Mouse (Mus musculus) heart, embryonic 14.5 days (tissue): ENCODE results near the gene Ecm2. TPM values are rescaled to one million over a fixed set of nuclear protein-coding genes. Genes with fewer than 3 reads are reported as not detected.

ENCODE experiments used
- ATAC-seq: fragments of 200-750 bp; cut with Nextera tagmentation; 2 replicates; pipeline ENCODE4 v1.8.0; 2017; ENCODE audit warnings: low read depth, moderate TSS enrichment; ENCODE audit not compliant: insufficient number of reproducible peaks, insufficient read depth, low FRiP score
- H3K27ac ChIP-seq, 2 experiments: fragments of 200-500 bp in 1 of 2; fragments of 300-500 bp in 1 of 2; sonication (generic) in 1 of 2; replicated peaks in 1 of 2; 2 replicates each; pipeline ENCODE4 v1.5.1; 2012 to 2014; ENCODE audit warnings: low read depth in 2 of 2, low read length in 2 of 2, control low read depth in 1 of 2, mild to moderate bottlenecking in 1 of 2, mixed read lengths in 1 of 2; ENCODE audit not compliant: control insufficient read depth in 1 of 2, insufficient read depth in 1 of 2
- H3K27me3 ChIP-seq: fragments of 300-500 bp; sonication (generic); 2 replicates; pipeline ENCODE4 v1.6.1; 2014; ENCODE audit warnings: mild to moderate bottlenecking, low read length, control low read depth; ENCODE audit not compliant: control insufficient read depth, insufficient read depth
- H3K36me3 ChIP-seq: fragments of 300-500 bp; sonication (generic); 2 replicates; pipeline ENCODE4 v1.6.1; 2014; ENCODE audit warnings: mild to moderate bottlenecking, control low read depth, low read length, mixed read lengths; ENCODE audit not compliant: control insufficient read depth, insufficient read depth
- H3K4me1 ChIP-seq, 2 experiments: fragments of 200-500 bp in 1 of 2; fragments of 300-500 bp in 1 of 2; sonication (generic) in 1 of 2; 2 replicates each; pipeline ENCODE4 v1.6.1; 2012 to 2014; ENCODE audit warnings: low read length in 2 of 2, control low read depth in 1 of 2, mixed read lengths in 1 of 2; ENCODE audit not compliant: control insufficient read depth in 2 of 2, insufficient read depth in 2 of 2
- H3K4me2 ChIP-seq: fragments of 300-500 bp; sonication (generic); 2 replicates; pipeline ENCODE4 v1.6.1; 2014; ENCODE audit warnings: mild to moderate bottlenecking, low read length
- H3K4me3 ChIP-seq, 2 experiments: fragments of 200-500 bp in 1 of 2; fragments of 300-500 bp in 1 of 2; sonication (generic) in 1 of 2; 2 replicates each; pipeline ENCODE4 v1.5.1; 2012 to 2014; ENCODE audit warnings: low read length in 2 of 2, mild to moderate bottlenecking in 2 of 2, control low read depth in 1 of 2, low read depth in 1 of 2, moderate library complexity in 1 of 2; ENCODE audit not compliant: control insufficient read depth in 1 of 2, insufficient read depth in 1 of 2
- H3K9ac ChIP-seq: fragments of 300-500 bp; sonication (generic); 2 replicates; pipeline ENCODE4 v1.6.1; 2014; ENCODE audit warnings: mild to moderate bottlenecking, low read length
- H3K9me3 ChIP-seq: fragments of 300-500 bp; sonication (generic); 2 replicates; pipeline ENCODE4 v1.6.1; 2016; ENCODE audit warnings: low read length, control low read depth; ENCODE audit not compliant: control insufficient read depth
- WGBS: fragments of 180-500 bp; shearing (Covaris S2); extraction: QIAGEN DNeasy Blood & Tissue Kit; methylation state at CpG from one replicate; pipeline ENCODE4 v1.1.7; 2014; 5-methylcytosine and 5-hydroxymethylcytosine counted together
- polyA plus RNA-seq: library from polyadenylated mRNA; unstranded; fragments of >200 nt; fragmentation: Nextera tagmentation; extraction: Ambion mirVana; gene quantifications from 2 replicates; pipeline ENCODE4 v1.2.1, GENCODE M21; 2014

Gene Ecm2
- polyA plus RNA-seq, 1 experiment from 2014 or later = 3.7 TPM

- no peaks in the 10 kb centered on the region for H3K4me1 ChIP-seq
- H3K4me3 ChIP-seq = no peak overlapping the region
- H3K9me3 ChIP-seq = no peaks in the 10 kb centered on the region
- no peak overlapping the region for H3K27ac ChIP-seq
- no peak for ATAC-seq
- H3K9ac ChIP-seq = no peak overlapping the region
- no peaks in the 10 kb centered on the region for H3K36me3 ChIP-seq
- no peak overlapping the region for H3K4me2 ChIP-seq
- 85% methylated on average over 1 of the region's 1 CpGs for WGBS
- no peaks in the 10 kb centered on the region for H3K27me3 ChIP-seq
These were observed 59.7 kb downstream of the Ecm2 start for GRCm38 (mm10) chr13:49564347-49564746.

- no peak overlapping the region for H3K9ac ChIP-seq
These were observed 65.8 kb downstream of the Ecm2 start for GRCm38 (mm10) chr13:49570371-49570770.

GRCm38 (mm10) chr13:49571418-49571817 is 66.8 kb downstream of the Ecm2 start:
- no peaks in the 10 kb centered on the region for H3K9me3 ChIP-seq
- H3K4me3 ChIP-seq = no peak overlapping the region
- H3K27me3 ChIP-seq = no peaks in the 10 kb centered on the region
- 72% methylated on average over 2 of the region's 2 CpGs for WGBS
- H3K27ac ChIP-seq = no peak overlapping the region
- H3K9ac ChIP-seq = no peak overlapping the region
- H3K4me1 ChIP-seq = no peaks in the 10 kb centered on the region
- H3K36me3 ChIP-seq = no peaks in the 10 kb centered on the region
- ATAC-seq = no peak
- H3K4me2 ChIP-seq = no peak overlapping the region

More at GRCm38 (mm10) chr13:49570371-49570770, 65.8 kb downstream of the Ecm2 start:
- Histone ChIP-seq H3K9me3 (no peaks in the 10 kb centered on the region), H3K27me3 (no peaks in the 10 kb centered on the region), H3K27ac (no peak overlapping the region), H3K4me3 (no peak overlapping the region), H3K36me3 (no peaks in the 10 kb centered on the region), H3K4me1 (no peaks in the 10 kb centered on the region), H3K4me2 (no peak overlapping the region)
- ATAC-seq = no peak
- 68% methylated on average over 3 of the region's 3 CpGs for WGBS

- Histone ChIP-seq H3K4me2 (no peak within 1 kb of the TSS), H3K27me3 (no peaks in the 10 kb centered on the region), H3K9me3 (no peaks in the 10 kb centered on the region), H3K27ac (peak within 1 kb of the TSS; percentile 37 to 80; a peak in 3 of 4 replicates), H3K9ac (no peak within 1 kb of the TSS), H3K4me3 (no peak within 1 kb of the TSS), H3K36me3 (no peaks in the 10 kb centered on the region), H3K4me1 (peaks cover 0 to 3% of the 10 kb centered on the region in 2 experiments; a peak in 1 of 4 replicates)
- 59% methylated on average over 8 of the region's 8 CpGs for WGBS
- no peak for ATAC-seq
These were observed 77.2 kb downstream of the Ecm2 start, which contains the start of gene Omd for GRCm38 (mm10) chr13:49581541-49582530. Gene Omd, plus strand, starts transcription at chr13:49582462.

Other genes starting within 250 kb of the Ecm2 start
- 0.09 TPM in 2 replicates for gene Fgd3, start 184.5 kb upstream of the Ecm2 start, polyA plus RNA-seq
- 47.3 and 48.3 TPM in 2 replicates for gene Bicd2, start 163.2 kb upstream of the Ecm2 start, polyA plus RNA-seq
- 10.8 and 11.2 TPM in 2 replicates for gene Ippk, start 83.6 kb upstream of the Ecm2 start, polyA plus RNA-seq
- gene Tes3-ps, start 11.5 kb upstream of the Ecm2 start, polyA plus RNA-seq = 0.54 and 0.73 TPM in 2 replicates
- 17.9 and 19.9 TPM in 2 replicates for gene Aspn, start 39.6 kb downstream of the Ecm2 start, polyA plus RNA-seq
- 0.19 and 0.45 TPM in 2 replicates for gene Omd, start 77.7 kb downstream of the Ecm2 start, polyA plus RNA-seq
- 30.3 and 39.4 TPM in 2 replicates for gene Ogn, start 103.2 kb downstream of the Ecm2 start, polyA plus RNA-seq
- 27.5 and 27.7 TPM in 2 replicates for gene Cenpp, start 148.0 kb downstream of the Ecm2 start, polyA plus RNA-seq
- 9.7 and 14.3 TPM in 2 replicates for gene Nol8, start 148.3 kb downstream of the Ecm2 start, polyA plus RNA-seq
- 52.0 and 59.3 TPM in 2 replicates for gene Iars, start 177.3 kb downstream of the Ecm2 start, polyA plus RNA-seq